Mouse (Mus musculus) urinary bladder, adult 2 months (tissue): ENCODE results near the gene Ackr4. TPM values are rescaled to one million over a fixed set of nuclear protein-coding genes. Genes with fewer than 3 reads are reported as not detected.

Experiments
- DNase-seq: peaks from one replicate; pipeline ENCODE4 v3.0.0; 2022; ENCODE audit warnings: low spot score
- polyA plus RNA-seq: library from polyadenylated mRNA; depleted of rRNA; stranded (reverse); fragments of >200 nt; gene quantifications from 2 replicates; pipeline ENCODE4 v1.2.3, GENCODE M21; 2012

Gene Ackr4
- polyA plus RNA-seq, 1 experiment: 6.4 TPM

- no peak for DNase-seq
These were observed 19.8 kb downstream of the Ackr4 start for GRCm38 (mm10) chr9:104106930-104107329.

GRCm38 (mm10) chr9:104104986-104105385 lies 21.7 kb downstream of the Ackr4 start:
- DNase-seq: no peak

GRCm38 (mm10) chr9:104102901-104103300 lies 23.8 kb downstream of the Ackr4 start:
- DNase-seq: no peak

- DNase-seq: no peak
These were observed 24.4 kb downstream of the Ackr4 start for GRCm38 (mm10) chr9:104102301-104102700.

- no peak for DNase-seq
These were observed 25.3 kb downstream of the Ackr4 start for GRCm38 (mm10) chr9:104101458-104101857.

DNA sequence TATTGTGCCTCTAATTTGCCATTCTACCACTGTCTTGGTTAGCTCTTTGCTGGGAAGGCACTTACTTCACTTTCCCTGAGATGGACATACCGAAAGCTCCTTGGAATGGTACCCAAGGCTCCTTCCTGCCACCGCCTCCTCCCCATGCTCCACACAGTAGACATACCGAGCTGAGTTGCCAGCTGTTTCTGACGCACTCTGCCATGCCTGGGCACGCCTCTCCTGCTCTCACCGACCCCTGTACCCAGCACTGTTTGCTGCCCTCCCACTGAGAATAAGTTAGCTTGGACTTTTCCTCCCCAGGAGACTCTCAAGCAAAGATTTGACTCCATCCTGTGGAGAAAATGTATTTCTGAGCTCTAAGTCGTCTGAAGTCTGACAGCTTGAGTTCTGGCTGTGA lies 25.9 kb downstream of the Ackr4 start:
- DNase-seq: no peak

DNA sequence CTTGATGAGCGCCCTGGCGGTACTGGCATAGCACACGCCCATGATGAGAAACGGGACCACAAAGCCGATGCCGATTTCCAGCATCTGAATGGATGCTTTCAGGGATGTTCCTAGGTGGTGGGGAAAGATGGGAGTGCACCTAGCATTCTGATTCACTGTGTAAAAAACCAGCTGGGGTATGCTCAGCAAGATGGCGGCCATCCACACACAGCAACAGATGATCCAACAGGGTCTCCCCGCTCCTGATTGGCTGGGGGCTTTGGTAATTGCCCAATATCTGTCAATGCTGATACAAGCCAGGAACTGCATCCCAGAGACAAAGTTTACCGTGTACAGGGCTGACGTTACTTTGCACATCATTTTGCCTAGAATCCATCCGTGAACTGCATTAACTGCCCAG lies 27.7 kb downstream of the Ackr4 start:
- DNase-seq: no peak

DNA sequence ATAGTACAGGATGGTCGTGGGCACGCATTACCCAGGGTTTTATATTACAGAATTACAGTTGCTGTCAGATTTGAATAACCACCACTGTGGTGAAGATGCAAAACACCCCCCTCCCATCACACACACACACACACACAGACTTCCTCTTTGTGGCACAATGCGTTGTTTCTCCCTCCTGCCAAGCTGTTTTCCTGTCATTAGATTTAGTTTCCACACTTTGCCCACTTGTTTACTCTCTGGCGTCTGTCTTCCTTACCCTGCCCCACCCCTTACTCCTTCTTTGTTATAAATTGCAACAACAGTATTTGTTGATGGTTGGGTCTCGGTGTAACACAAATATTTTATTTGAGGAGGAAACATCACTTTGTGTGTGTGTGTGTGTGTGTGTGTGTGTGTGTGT lies 28.5 kb downstream of the Ackr4 start:
- DNase-seq: no peak

DNA sequence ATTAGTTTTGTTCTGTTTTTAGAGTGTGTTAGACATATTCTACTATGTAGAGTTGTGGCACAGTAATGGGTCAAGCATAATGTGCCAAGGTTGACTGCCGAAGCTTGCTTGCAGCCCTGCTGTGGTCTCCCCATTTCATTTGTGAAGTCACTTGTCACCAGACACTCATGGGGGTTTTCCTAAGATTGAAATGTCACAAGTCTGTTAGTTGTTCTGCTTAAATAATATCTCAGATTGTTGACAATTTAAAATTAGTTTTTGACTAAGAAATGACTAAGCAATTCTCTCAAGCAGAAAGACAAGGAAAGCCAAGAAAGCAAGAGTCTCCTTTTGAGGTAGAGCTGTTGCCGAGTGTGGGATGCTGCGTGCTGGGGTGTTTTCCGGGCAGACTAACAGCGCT lies 33.8 kb downstream of the Ackr4 start:
- no peak for DNase-seq

GRCm38 (mm10) chr9:104088555-104088954 lies 38.2 kb downstream of the Ackr4 start:
- DNase-seq: no peak

- DNase-seq: peak; percentile 41
These were observed 40.9 kb downstream of the Ackr4 start for GRCm38 (mm10) chr9:104085730-104086429.

GRCm38 (mm10) chr9:104080038-104080437 lies 46.7 kb downstream of the Ackr4 start:
- DNase-seq: no peak

GRCm38 (mm10) chr9:104079379-104079778 lies 47.4 kb downstream of the Ackr4 start:
- DNase-seq: no peak

DNA sequence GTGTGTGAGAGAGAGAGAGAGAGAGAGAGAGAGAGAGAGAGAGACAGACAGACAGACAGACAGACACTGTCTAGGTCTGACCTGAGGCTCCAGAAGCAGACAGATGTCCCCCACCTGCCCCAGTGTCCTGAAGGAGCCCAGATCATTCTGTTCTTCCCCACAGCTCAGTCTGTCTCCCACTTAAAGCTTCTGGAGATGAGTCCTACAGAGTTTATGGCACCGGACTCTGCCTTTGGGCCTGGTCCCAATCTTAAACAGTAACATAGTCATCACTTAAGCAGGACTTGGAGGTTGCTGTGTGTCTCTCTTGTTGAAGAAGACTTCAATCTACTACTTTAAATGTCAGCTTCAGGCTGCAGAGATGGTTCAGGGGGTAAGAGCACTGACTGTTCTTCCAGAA lies 48.0 kb downstream of the Ackr4 start:
- DNase-seq: no peak

- no peak for DNase-seq
These were observed 50.9 kb downstream of the Ackr4 start for GRCm38 (mm10) chr9:104075808-104076207.

GRCm38 (mm10) chr9:104070863-104071604 lies 55.7 kb downstream of the Ackr4 start:
- DNase-seq: no peak

GRCm38 (mm10) chr9:104070241-104070640 lies 56.5 kb downstream of the Ackr4 start:
- no peak for DNase-seq

- DNase-seq: no peak
These were observed 62.2 kb downstream of the Ackr4 start for GRCm38 (mm10) chr9:104064571-104064970.

GRCm38 (mm10) chr9:104063244-104063961 lies 63.3 kb downstream of the Ackr4 start, which contains the start of gene Acad11:
Gene Acad11, plus strand, starts transcription at chr9:104063377.
- peak; percentile 71 for DNase-seq

GRCm38 (mm10) chr9:104062430-104063243 lies 64.1 kb downstream of the Ackr4 start, which contains the start of gene Uba5:
Gene Uba5, minus strand, starts transcription at chr9:104063134.
- DNase-seq: peak; percentile 63

- DNase-seq: no peak
These were observed 75.7 kb downstream of the Ackr4 start for GRCm38 (mm10) chr9:104051028-104051427.

DNA sequence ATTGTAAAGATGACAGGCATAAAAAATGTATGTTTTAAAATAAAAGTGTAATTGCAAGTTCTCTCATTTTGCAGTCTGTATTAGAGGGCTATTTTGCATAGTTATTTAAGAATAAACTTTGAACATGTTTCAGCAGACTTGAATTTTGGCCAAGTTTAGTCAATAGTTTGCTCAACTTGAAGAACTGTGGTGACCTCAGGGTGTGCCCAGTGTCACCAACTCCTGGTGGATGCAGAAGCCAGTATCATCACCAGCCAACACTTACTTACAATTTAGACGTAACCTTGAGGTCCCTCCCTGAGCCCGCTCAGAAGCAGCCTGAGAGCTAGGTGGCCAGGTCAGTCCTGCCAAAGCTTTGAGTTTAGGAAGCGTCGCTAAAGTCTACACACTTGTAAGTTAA lies 83.1 kb downstream of the Ackr4 start:
- no peak for DNase-seq
